Mouse (Mus musculus): ENCODE results near the gene Stx6. TPM values are rescaled to one million over a fixed set of nuclear protein-coding genes. Genes with fewer than 3 reads are reported as not detected.

The Stx6 gene
- polyA plus RNA-seq, 1 experiment from 2014 or later = 58.9 TPM

- H3K4me3 ChIP-seq (replicated peaks) = no peak overlapping the region
- H3K36me3 ChIP-seq = no peaks in the 10 kb centered on the region
- no peak overlapping the region for H3K9ac ChIP-seq
- H3K27ac ChIP-seq = no peak overlapping the region
- H3K4me1 ChIP-seq = peaks cover 29% of the 10 kb centered on the region
- H3K9me3 ChIP-seq = no peaks in the 10 kb centered on the region
- H3K4me2 ChIP-seq = no peak overlapping the region
- 85% methylated on average over 6 of the region's 6 CpGs for WGBS
- peaks cover 10% of the 10 kb centered on the region for H3K27me3 ChIP-seq (replicated peaks)
- no peak for ATAC-seq (ENCODE audit: insufficient read depth, low FRiP score, low read depth)
Observed at GRCm38 (mm10) chr1:155239962-155240717, 81.6 kb downstream of the Stx6 start.

- H3K9me3 ChIP-seq = no peaks in the 10 kb centered on the region
- peaks cover 17% of the 10 kb centered on the region for H3K4me1 ChIP-seq
- no peaks in the 10 kb centered on the region for H3K36me3 ChIP-seq
- ATAC-seq (ENCODE audit: insufficient read depth, low FRiP score, low read depth) = no peak
- 81% methylated on average over 12 of the region's 12 CpGs for WGBS
- H3K4me2 ChIP-seq = no peak overlapping the region
- no peak overlapping the region for H3K27ac ChIP-seq
- peaks cover 10% of the 10 kb centered on the region for H3K27me3 ChIP-seq (replicated peaks)
- no peak overlapping the region for H3K4me3 ChIP-seq (replicated peaks)
- no peak overlapping the region for H3K9ac ChIP-seq
Observed at GRCm38 (mm10) chr1:155241701-155242487, 83.4 kb downstream of the Stx6 start.

GRCm38 (mm10) chr1:155242488-155242745, 83.9 kb downstream of the Stx6 start:
- no peak for ATAC-seq (ENCODE audit: insufficient read depth, low FRiP score, low read depth)
- peaks cover 10% of the 10 kb centered on the region for H3K27me3 ChIP-seq (replicated peaks)
- no peak overlapping the region for H3K27ac ChIP-seq
- H3K36me3 ChIP-seq = no peaks in the 10 kb centered on the region
- 75% methylated on average over 1 of the region's 1 CpGs for WGBS
- no peak overlapping the region for H3K9ac ChIP-seq
- peaks cover 12% of the 10 kb centered on the region for H3K4me1 ChIP-seq
- H3K9me3 ChIP-seq = no peaks in the 10 kb centered on the region
- no peak overlapping the region for H3K4me3 ChIP-seq (replicated peaks)
- H3K4me2 ChIP-seq = no peak overlapping the region

GRCm38 (mm10) chr1:155243797-155244770, 85.6 kb downstream of the Stx6 start, which contains the start of gene BC034090:
BC034090 (minus strand) TSS chr1:155244444.
- ATAC-seq (ENCODE audit: insufficient read depth, low FRiP score, low read depth) = peak; percentile 72
- Histone ChIP-seq H3K27ac (peak within 1 kb of the TSS; percentile 52; the same call in 1 of the 2 replicates), H3K9ac (peak within 1 kb of the TSS; percentile 56), H3K4me3 (replicated peaks) (peak within 1 kb of the TSS; percentile 55), H3K9me3 (no peaks in the 10 kb centered on the region), H3K36me3 (no peaks in the 10 kb centered on the region), H3K4me1 (peaks cover 12% of the 10 kb centered on the region), H3K27me3 (replicated peaks) (peaks cover 10% of the 10 kb centered on the region), H3K4me2 (peak within 1 kb of the TSS; percentile 82)
- WGBS = 2% methylated on average over 85 of the region's 85 CpGs

- Histone ChIP-seq H3K27me3 (replicated peaks) (peaks cover 10% of the 10 kb centered on the region), H3K27ac (peak overlapping the region; percentile 52; the same call in 1 of the 2 replicates), H3K9me3 (no peaks in the 10 kb centered on the region), H3K4me2 (peak overlapping the region; percentile 82), H3K9ac (peak overlapping the region; percentile 56), H3K4me1 (peaks cover 9% of the 10 kb centered on the region), H3K4me3 (replicated peaks) (peak overlapping the region; percentile 55), H3K36me3 (no peaks in the 10 kb centered on the region)
- ATAC-seq (ENCODE audit: insufficient read depth, low FRiP score, low read depth) = no peak
- WGBS = 8% methylated on average over 28 of the region's 29 CpGs
Observed at GRCm38 (mm10) chr1:155244771-155245211, 86.3 kb downstream of the Stx6 start.

- no peak for ATAC-seq (ENCODE audit: insufficient read depth, low FRiP score, low read depth)
- H3K9ac ChIP-seq = no peak overlapping the region
- H3K9me3 ChIP-seq = no peaks in the 10 kb centered on the region
- H3K4me3 ChIP-seq (replicated peaks) = no peak overlapping the region; the same call in 1 of the 2 replicates
- H3K27me3 ChIP-seq (replicated peaks) = peaks cover 10% of the 10 kb centered on the region
- WGBS = 74% methylated on average over 7 of the region's 7 CpGs
- H3K4me2 ChIP-seq = peak overlapping the region; percentile 82
- peaks cover 9% of the 10 kb centered on the region for H3K4me1 ChIP-seq
- H3K36me3 ChIP-seq = no peaks in the 10 kb centered on the region
- H3K27ac ChIP-seq = no peak overlapping the region
Observed at GRCm38 (mm10) chr1:155245516-155245915, 87.0 kb downstream of the Stx6 start.

- Histone ChIP-seq H3K4me2 (no peak overlapping the region), H3K9ac (no peak overlapping the region), H3K9me3 (no peaks in the 10 kb centered on the region), H3K27me3 (replicated peaks) (peaks cover 10% of the 10 kb centered on the region), H3K36me3 (no peaks in the 10 kb centered on the region), H3K27ac (no peak overlapping the region), H3K4me3 (replicated peaks) (no peak overlapping the region), H3K4me1 (peaks cover 9% of the 10 kb centered on the region)
- ATAC-seq (ENCODE audit: insufficient read depth, low FRiP score, low read depth) = no peak
- WGBS = 28% methylated on average over 5 of the region's 5 CpGs
Observed at GRCm38 (mm10) chr1:155247441-155247840, 88.9 kb downstream of the Stx6 start.

- Histone ChIP-seq H3K36me3 (no peaks in the 10 kb centered on the region), H3K9me3 (no peaks in the 10 kb centered on the region), H3K9ac (no peak overlapping the region), H3K27me3 (replicated peaks) (peaks cover 10% of the 10 kb centered on the region), H3K4me2 (no peak overlapping the region), H3K27ac (no peak overlapping the region), H3K4me1 (peaks cover 9% of the 10 kb centered on the region), H3K4me3 (replicated peaks) (no peak overlapping the region)
- 44% methylated on average over 5 of the region's 5 CpGs for WGBS
- no peak for ATAC-seq (ENCODE audit: insufficient read depth, low FRiP score, low read depth)
Observed at GRCm38 (mm10) chr1:155248041-155248440, 89.5 kb downstream of the Stx6 start.

GRCm38 (mm10) chr1:155249896-155250295, 91.4 kb downstream of the Stx6 start:
- peaks cover 7% of the 10 kb centered on the region; the same call in 1 of the 2 replicates for H3K4me1 ChIP-seq
- no peaks in the 10 kb centered on the region for H3K36me3 ChIP-seq
- H3K9ac ChIP-seq = no peak overlapping the region
- no peaks in the 10 kb centered on the region for H3K9me3 ChIP-seq
- H3K27ac ChIP-seq = no peak overlapping the region
- no peak for ATAC-seq (ENCODE audit: insufficient read depth, low FRiP score, low read depth)
- 51% methylated on average over 5 of the region's 5 CpGs for WGBS
- no peak overlapping the region for H3K4me2 ChIP-seq
- H3K4me3 ChIP-seq (replicated peaks) = no peak overlapping the region
- H3K27me3 ChIP-seq (replicated peaks) = peaks cover 1% of the 10 kb centered on the region; the same call in 1 of the 2 replicates

GRCm38 (mm10) chr1:155250531-155251135, 92.1 kb downstream of the Stx6 start:
- Histone ChIP-seq H3K4me1 (no peaks in the 10 kb centered on the region), H3K4me2 (no peak overlapping the region), H3K9ac (no peak overlapping the region), H3K36me3 (no peaks in the 10 kb centered on the region), H3K9me3 (no peaks in the 10 kb centered on the region), H3K4me3 (replicated peaks) (no peak overlapping the region), H3K27ac (no peak overlapping the region), H3K27me3 (replicated peaks) (no peaks in the 10 kb centered on the region)
- ATAC-seq (ENCODE audit: insufficient read depth, low FRiP score, low read depth) = no peak
- 53% methylated on average over 4 of the region's 4 CpGs for WGBS

GRCm38 (mm10) chr1:155251596-155251995, 93.1 kb downstream of the Stx6 start:
- Histone ChIP-seq H3K9ac (no peak overlapping the region), H3K4me1 (no peaks in the 10 kb centered on the region), H3K27ac (no peak overlapping the region), H3K27me3 (replicated peaks) (no peaks in the 10 kb centered on the region), H3K36me3 (no peaks in the 10 kb centered on the region), H3K4me3 (replicated peaks) (no peak overlapping the region), H3K4me2 (no peak overlapping the region), H3K9me3 (no peaks in the 10 kb centered on the region)
- 80% methylated on average over 5 of the region's 5 CpGs for WGBS
- no peak for ATAC-seq (ENCODE audit: insufficient read depth, low FRiP score, low read depth)
